In the genomic region with DNA sequence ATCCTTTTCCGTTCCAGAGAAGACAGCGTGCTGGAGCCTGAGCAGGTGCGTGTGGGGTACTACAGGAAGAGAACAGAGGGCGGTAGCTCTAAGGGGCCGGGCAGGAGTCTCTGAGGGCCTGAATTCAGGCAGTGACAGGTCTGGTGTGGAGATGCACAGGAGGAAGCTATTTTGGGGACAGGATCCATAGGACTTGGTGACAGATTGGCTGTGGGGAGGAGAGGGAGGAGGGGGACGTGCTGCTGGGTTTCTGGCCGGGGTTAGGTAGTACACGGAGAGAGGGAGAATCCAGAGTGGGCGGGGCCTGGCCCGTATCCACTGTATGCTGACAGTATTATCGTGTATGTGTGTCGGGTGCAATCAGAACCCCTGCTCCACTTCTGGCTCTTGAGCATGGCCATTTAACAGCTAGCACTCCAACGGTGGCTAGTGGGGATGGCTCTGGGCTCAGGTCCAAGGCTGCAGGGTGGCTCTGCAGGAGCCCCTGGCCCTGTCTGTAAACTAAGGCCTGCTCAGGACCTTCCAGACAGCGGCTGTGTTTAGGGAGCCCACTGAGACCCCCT, we compare ENCODE assay signal across 8 mouse cellular contexts. TPM values are rescaled to one million over a fixed set of nuclear protein-coding genes. Genes with fewer than 3 reads are reported as not detected.
A peak's percentile ranks its signal among the peaks of the same experiment; 100 is the strongest.
DNase-seq lines count a peak whose midpoint lies in the region; ATAC-seq lines count a peak whose summit lies in the region.

No protein-coding gene starts in this region.

- no peak overlapping the region for H3K27ac ChIP-seq in midbrain, embryonic 11.5 days (ENCODE audit: low read depth, low read length)
- no peak overlapping the region for H3K27ac ChIP-seq in midbrain, embryonic 10.5 days (replicated peaks)
- H3K27ac ChIP-seq in forebrain, embryonic 13.5 days, result peak overlapping the region; percentile 32
- no peak overlapping the region for H3K27ac ChIP-seq in limb, embryonic 12.5 days
- no peak overlapping the region for H3K27ac ChIP-seq in stomach, embryonic 15.5 days

- DNase-seq in midbrain, embryonic 11.5 days (ENCODE audit: low spot score, missing footprints), result no peak
- DNase-seq in midbrain, embryonic 10.5 days (ENCODE audit: low spot score), result no peak
- DNase-seq in heart, postnatal 14 days, result peak; percentile 50 to 69
- no peak for DNase-seq in T-cell, adult 2 months (ENCODE audit: low spot score)
- DNase-seq in spleen, adult 18-20 months, result no peak

- peaks cover 6% of the 10 kb centered on the region for H3K27me3 ChIP-seq in midbrain, embryonic 11.5 days (ENCODE audit: control insufficient read depth, insufficient read depth, low read length)
- H3K27me3 ChIP-seq in midbrain, embryonic 10.5 days (ENCODE audit: low read depth, poor library complexity, severe bottlenecking), result peaks cover 65% of the 10 kb centered on the region
- H3K27me3 ChIP-seq in forebrain, embryonic 13.5 days, result peaks cover 26% of the 10 kb centered on the region
- peaks cover 61% of the 10 kb centered on the region for H3K27me3 ChIP-seq in limb, embryonic 12.5 days
- H3K27me3 ChIP-seq in stomach, embryonic 15.5 days (replicated peaks), result peaks cover 19% of the 10 kb centered on the region; the same call in 1 of the 2 replicates

- no peak overlapping the region for H3K4me3 ChIP-seq in midbrain, embryonic 11.5 days (ENCODE audit: low read depth, low read length)
- no peak overlapping the region for H3K4me3 ChIP-seq in midbrain, embryonic 10.5 days
- no peak overlapping the region for H3K4me3 ChIP-seq in forebrain, embryonic 13.5 days
- H3K4me3 ChIP-seq in limb, embryonic 12.5 days (replicated peaks), result no peak overlapping the region
- no peak overlapping the region for H3K4me3 ChIP-seq in stomach, embryonic 15.5 days (replicated peaks)

- H3K36me3 ChIP-seq in midbrain, embryonic 11.5 days (ENCODE audit: control insufficient read depth, insufficient read depth, low read length), result no peaks in the 10 kb centered on the region
- no peaks in the 10 kb centered on the region for H3K36me3 ChIP-seq in midbrain, embryonic 10.5 days
- H3K36me3 ChIP-seq in forebrain, embryonic 13.5 days (ENCODE audit: poor library complexity, severe bottlenecking), result no peaks in the 10 kb centered on the region
- H3K36me3 ChIP-seq in limb, embryonic 12.5 days, result no peaks in the 10 kb centered on the region
- H3K36me3 ChIP-seq in stomach, embryonic 15.5 days, result no peaks in the 10 kb centered on the region

- 18% methylated on average over 14 of the region's 14 CpGs for WGBS in midbrain, embryonic 11.5 days
- 27% methylated on average over 14 of the region's 14 CpGs for WGBS in midbrain, embryonic 10.5 days
- 17% methylated on average over 14 of the region's 14 CpGs for WGBS in forebrain, embryonic 13.5 days
- 29% methylated on average over 14 of the region's 14 CpGs for WGBS in limb, embryonic 12.5 days
- 14% methylated on average over 14 of the region's 14 CpGs for whole genome bisulfite sequencing in stomach, embryonic 15.5 days

- no peak overlapping the region for H3K4me2 ChIP-seq in midbrain, embryonic 11.5 days
- H3K4me2 ChIP-seq in forebrain, embryonic 13.5 days, result peak overlapping the region; percentile 44
- H3K4me2 ChIP-seq in limb, embryonic 12.5 days, result peak overlapping the region; percentile 36
- peak overlapping the region; percentile 31 for H3K4me2 ChIP-seq in stomach, embryonic 15.5 days

- peak; percentile 62; the same call in 1 of the 2 replicates for ATAC-seq in midbrain, embryonic 11.5 days (ENCODE audit: low FRiP score)
- peak; percentile 82 for ATAC-seq in forebrain, embryonic 13.5 days
- peak; percentile 78 for ATAC-seq in limb, embryonic 12.5 days (ENCODE audit: insufficient number of reproducible peaks, insufficient read depth, low FRiP score, low TSS enrichment, low read depth)
- peak; percentile 67; the same call in 1 of the 2 replicates for ATAC-seq in stomach, embryonic 15.5 days (ENCODE audit: insufficient read depth, low FRiP score, low read depth)

- intact Hi-C loops in heart, postnatal 14 days (cut with DNase I), result loop anchor here (5.0 kb wide), 1 partner anchor 87 kb away; no protein-coding TSS in a partner anchor

- no peak overlapping the region for H3K9ac ChIP-seq in midbrain, embryonic 11.5 days (ENCODE audit: low read length)
- H3K9ac ChIP-seq in forebrain, embryonic 13.5 days, result peak overlapping the region; percentile 40; the same call in 1 of the 2 replicates
- no peak overlapping the region for H3K9ac ChIP-seq in limb, embryonic 12.5 days (replicated peaks)
- H3K9ac ChIP-seq in stomach, embryonic 15.5 days, result no peak overlapping the region

- H3K4me1 ChIP-seq in midbrain, embryonic 11.5 days (ENCODE audit: control insufficient read depth, insufficient read depth, low read length), result peaks cover 5% of the 10 kb centered on the region; the same call in 1 of the 2 replicates
- H3K4me1 ChIP-seq in midbrain, embryonic 10.5 days, result peaks cover 12% of the 10 kb centered on the region
- peaks cover 14% of the 10 kb centered on the region for H3K4me1 ChIP-seq in forebrain, embryonic 13.5 days
- H3K4me1 ChIP-seq in limb, embryonic 12.5 days (replicated peaks), result peaks cover 14% of the 10 kb centered on the region
- peaks cover 12% of the 10 kb centered on the region for H3K4me1 ChIP-seq in stomach, embryonic 15.5 days

- H3K9me3 ChIP-seq in midbrain, embryonic 11.5 days (ENCODE audit: control insufficient read depth, low read length), result no peaks in the 10 kb centered on the region
- H3K9me3 ChIP-seq in midbrain, embryonic 10.5 days (replicated peaks), result no peaks in the 10 kb centered on the region
- no peaks in the 10 kb centered on the region for H3K9me3 ChIP-seq in forebrain, embryonic 13.5 days (replicated peaks)
- no peaks in the 10 kb centered on the region for H3K9me3 ChIP-seq in limb, embryonic 12.5 days
- no peaks in the 10 kb centered on the region for H3K9me3 ChIP-seq in stomach, embryonic 15.5 days

RNA-seq across cellular contexts. Expression of a gene that starts 7.8 kb away (rescaled TPM):
- 1.5 and 2.2 TPM in 2 replicates for polyA plus RNA-seq in midbrain, embryonic 11.5 days (2014; fragmentation: Nextera tagmentation; extraction: Ambion mirVana)
- polyA plus RNA-seq in midbrain, embryonic 10.5 days (2016; fragmentation: Nextera tagmentation; extraction: Ambion mirVana), result 1.2 and 1.4 TPM in 2 replicates
- 1.6 and 1.9 TPM in 2 replicates for polyA plus RNA-seq in forebrain, embryonic 13.5 days (2015; fragmentation: Nextera tagmentation; extraction: Ambion mirVana)
- 1 to 10 TPM; 1.0 to 1.7 TPM for total RNA-seq in heart, postnatal 14 days (2021)
- 0.81 and 0.89 TPM in 2 replicates for polyA plus RNA-seq in limb, embryonic 12.5 days (2016; fragmentation: Nextera tagmentation; extraction: Ambion mirVana)
- 1.8 TPM in 2 replicates for polyA plus RNA-seq in stomach, embryonic 15.5 days (2015; fragmentation: Nextera tagmentation; extraction: Ambion mirVana)

Comparison
In these comparisons a context has a peak if more than half of its experiments do, and no peak if none do; other contexts are left out.
1. DNase-seq: peak in heart, postnatal 14 days (2 of 2); none in midbrain, embryonic 11.5 days (single experiment), midbrain, embryonic 10.5 days (single experiment), T-cell, adult 2 months (single experiment) and spleen, adult 18-20 months (0 of 2).
2. Peak in every context shown above with its lines, with median percentiles within 50 percentile points of each other: ATAC-seq.